Mouse (Mus musculus): ENCODE data around the gene Rnh1. TPM values are rescaled to one million over a fixed set of nuclear protein-coding genes. Genes with fewer than 3 reads are reported as not detected.

The Rnh1 gene
- polyA plus RNA-seq, 1 experiment from 2014 or later, result 61.0 TPM

- WGBS, result 88% methylated on average over 8 of the region's 8 CpGs
- Histone ChIP-seq H3K4me3 (no peak overlapping the region), H3K36me3 (peaks cover 6% of the 10 kb centered on the region; the same call in 1 of the 2 replicates), H3K27ac (no peak overlapping the region), H3K9me3 (replicated peaks) (no peaks in the 10 kb centered on the region), H3K9ac (no peak overlapping the region), H3K4me2 (replicated peaks) (no peak overlapping the region), H3K4me1 (peaks cover 25% of the 10 kb centered on the region), H3K27me3 (no peaks in the 10 kb centered on the region)
- ATAC-seq (ENCODE audit: low FRiP score), result no peak
Measured at GRCm38 (mm10) chr7:141196619-141197282, 24.1 kb upstream of the Rnh1 start.

GRCm38 (mm10) chr7:141195754-141196153 is 23.1 kb upstream of the Rnh1 start:
- Histone ChIP-seq H3K4me1 (peaks cover 27% of the 10 kb centered on the region), H3K27ac (no peak overlapping the region), H3K36me3 (peaks cover 16% of the 10 kb centered on the region), H3K4me2 (replicated peaks) (no peak overlapping the region), H3K9ac (no peak overlapping the region), H3K4me3 (no peak overlapping the region), H3K9me3 (replicated peaks) (no peaks in the 10 kb centered on the region), H3K27me3 (no peaks in the 10 kb centered on the region)
- ATAC-seq (ENCODE audit: low FRiP score), result no peak
- WGBS, result 90% methylated on average over 2 of the region's 2 CpGs

- Histone ChIP-seq H3K4me1 (peaks cover 27% of the 10 kb centered on the region), H3K9me3 (replicated peaks) (no peaks in the 10 kb centered on the region), H3K9ac (peak overlapping the region; percentile 58), H3K4me2 (replicated peaks) (peak overlapping the region; percentile 94), H3K27ac (peak overlapping the region; percentile 79), H3K4me3 (peak overlapping the region; percentile 97), H3K27me3 (no peaks in the 10 kb centered on the region), H3K36me3 (peaks cover 25% of the 10 kb centered on the region)
- peak; percentile 41 for ATAC-seq (ENCODE audit: low FRiP score)
- under 1% methylated on average over 28 of the region's 28 CpGs for WGBS
Measured at GRCm38 (mm10) chr7:141194830-141195229, 22.2 kb upstream of the Rnh1 start.

- Histone ChIP-seq H3K4me3 (peak overlapping the region; percentile 97), H3K9ac (peak overlapping the region; percentile 57), H3K36me3 (peaks cover 29% of the 10 kb centered on the region), H3K9me3 (replicated peaks) (no peaks in the 10 kb centered on the region), H3K4me2 (replicated peaks) (peak overlapping the region; percentile 94), H3K27me3 (no peaks in the 10 kb centered on the region), H3K27ac (peak overlapping the region; percentile 79), H3K4me1 (peaks cover 27% of the 10 kb centered on the region)
- ATAC-seq (ENCODE audit: low FRiP score), result no peak
- WGBS, result under 1% methylated on average over 23 of the region's 23 CpGs
Measured at GRCm38 (mm10) chr7:141194409-141194808, 21.8 kb upstream of the Rnh1 start.

GRCm38 (mm10) chr7:141193948-141194347 is 21.3 kb upstream of the Rnh1 start, which contains the start of the genes Hras and Lrrc56:
Hras (minus strand) TSS chr7:141194005.
Lrrc56 (plus strand) TSS chr7:141194157.
- H3K27ac ChIP-seq, result peak within 1 kb of the TSS; percentile 85
- ATAC-seq (ENCODE audit: low FRiP score), result peak; percentile 93
- peaks cover 27% of the 10 kb centered on the region for H3K4me1 ChIP-seq
- no peaks in the 10 kb centered on the region for H3K27me3 ChIP-seq
- peaks cover 34% of the 10 kb centered on the region for H3K36me3 ChIP-seq
- H3K4me2 ChIP-seq (replicated peaks), result peak within 1 kb of the TSS; percentile 94
- peak within 1 kb of the TSS; percentile 93 for H3K9ac ChIP-seq
- no peaks in the 10 kb centered on the region for H3K9me3 ChIP-seq (replicated peaks)
- WGBS, result 1% methylated on average over 34 of the region's 39 CpGs
- H3K4me3 ChIP-seq, result peak within 1 kb of the TSS; percentile 97

- 1% methylated on average over 41 of the region's 43 CpGs for WGBS
- peaks cover 27% of the 10 kb centered on the region for H3K4me1 ChIP-seq
- H3K27ac ChIP-seq, result peak overlapping the region; percentile 85
Measured at GRCm38 (mm10) chr7:141193348-141193856, 20.7 kb upstream of the Rnh1 start.

GRCm38 (mm10) chr7:141192776-141193347 is 20.2 kb upstream of the Rnh1 start:
- Histone ChIP-seq H3K36me3 (peaks cover 34% of the 10 kb centered on the region), H3K4me1 (peaks cover 27% of the 10 kb centered on the region), H3K4me3 (peak overlapping the region; percentile 97), H3K9me3 (replicated peaks) (no peaks in the 10 kb centered on the region), H3K27ac (peak overlapping the region; percentile 85; the same call in 1 of the 2 replicates), H3K9ac (peak overlapping the region; percentile 93), H3K4me2 (replicated peaks) (peak overlapping the region; percentile 94), H3K27me3 (no peaks in the 10 kb centered on the region)
- WGBS, result 31% methylated on average over 12 of the region's 12 CpGs
- ATAC-seq (ENCODE audit: low FRiP score), result no peak; the same call in 1 of the 2 replicates

More at GRCm38 (mm10) chr7:141193348-141193856, 20.7 kb upstream of the Rnh1 start:
- peak overlapping the region; percentile 94 for H3K4me2 ChIP-seq (replicated peaks)
- peak overlapping the region; percentile 93 for H3K9ac ChIP-seq
- H3K36me3 ChIP-seq, result peaks cover 34% of the 10 kb centered on the region
- H3K9me3 ChIP-seq (replicated peaks), result no peaks in the 10 kb centered on the region
- peak; percentile 15 for ATAC-seq (ENCODE audit: low FRiP score)
- peak overlapping the region; percentile 97 for H3K4me3 ChIP-seq
- no peaks in the 10 kb centered on the region for H3K27me3 ChIP-seq

- Histone ChIP-seq H3K9ac (peak overlapping the region; percentile 93), H3K27me3 (no peaks in the 10 kb centered on the region), H3K4me1 (peaks cover 27% of the 10 kb centered on the region), H3K36me3 (peaks cover 34% of the 10 kb centered on the region), H3K9me3 (replicated peaks) (no peaks in the 10 kb centered on the region), H3K4me2 (replicated peaks) (peak overlapping the region; percentile 94), H3K27ac (no peak overlapping the region), H3K4me3 (peak overlapping the region; percentile 97; the same call in 1 of the 2 replicates)
- WGBS, result 93% methylated on average over 24 of the region's 24 CpGs
- ATAC-seq (ENCODE audit: low FRiP score), result no peak
Measured at GRCm38 (mm10) chr7:141191796-141192685, 19.4 kb upstream of the Rnh1 start.

- no peak overlapping the region for H3K27ac ChIP-seq
- H3K4me1 ChIP-seq, result peaks cover 27% of the 10 kb centered on the region
- no peak overlapping the region for H3K4me2 ChIP-seq (replicated peaks)
- ATAC-seq (ENCODE audit: low FRiP score), result no peak
- H3K36me3 ChIP-seq, result peaks cover 34% of the 10 kb centered on the region
- 91% methylated on average over 14 of the region's 14 CpGs for WGBS
- H3K27me3 ChIP-seq, result no peaks in the 10 kb centered on the region
- peak overlapping the region; percentile 13; the same call in 1 of the 2 replicates for H3K9ac ChIP-seq
- no peaks in the 10 kb centered on the region for H3K9me3 ChIP-seq (replicated peaks)
- H3K4me3 ChIP-seq, result no peak overlapping the region
Measured at GRCm38 (mm10) chr7:141191036-141191435, 18.4 kb upstream of the Rnh1 start.

GRCm38 (mm10) chr7:141190220-141190619 is 17.6 kb upstream of the Rnh1 start:
- Histone ChIP-seq H3K4me3 (no peak overlapping the region), H3K27me3 (no peaks in the 10 kb centered on the region), H3K4me2 (replicated peaks) (no peak overlapping the region), H3K36me3 (peaks cover 34% of the 10 kb centered on the region), H3K9ac (no peak overlapping the region), H3K27ac (no peak overlapping the region), H3K9me3 (replicated peaks) (no peaks in the 10 kb centered on the region), H3K4me1 (peaks cover 20% of the 10 kb centered on the region)
- WGBS, result 95% methylated on average over 3 of the region's 3 CpGs
- no peak for ATAC-seq (ENCODE audit: low FRiP score)

GRCm38 (mm10) chr7:141188733-141189132 is 16.1 kb upstream of the Rnh1 start:
- 86% methylated on average over 3 of the region's 3 CpGs for WGBS
- H3K9me3 ChIP-seq (replicated peaks), result no peaks in the 10 kb centered on the region

GRCm38 (mm10) chr7:141188194-141188593 is 15.5 kb upstream of the Rnh1 start:
- no peaks in the 10 kb centered on the region for H3K27me3 ChIP-seq
- no peak overlapping the region for H3K4me2 ChIP-seq (replicated peaks)
- H3K27ac ChIP-seq, result no peak overlapping the region
- 93% methylated on average over 3 of the region's 3 CpGs for WGBS
- ATAC-seq (ENCODE audit: low FRiP score), result no peak
- no peak overlapping the region for H3K4me3 ChIP-seq
- no peaks in the 10 kb centered on the region for H3K9me3 ChIP-seq (replicated peaks)
- H3K4me1 ChIP-seq, result peaks cover 16% of the 10 kb centered on the region
- no peak overlapping the region for H3K9ac ChIP-seq
- peaks cover 34% of the 10 kb centered on the region for H3K36me3 ChIP-seq

More at GRCm38 (mm10) chr7:141188733-141189132, 16.1 kb upstream of the Rnh1 start:
- no peaks in the 10 kb centered on the region for H3K27me3 ChIP-seq
- ATAC-seq (ENCODE audit: low FRiP score), result no peak
- H3K36me3 ChIP-seq, result peaks cover 34% of the 10 kb centered on the region
- no peak overlapping the region for H3K27ac ChIP-seq
- H3K9ac ChIP-seq, result no peak overlapping the region
- peaks cover 17% of the 10 kb centered on the region for H3K4me1 ChIP-seq
- no peak overlapping the region for H3K4me3 ChIP-seq
- H3K4me2 ChIP-seq (replicated peaks), result no peak overlapping the region

All from hindbrain, embryonic 12.5 days (tissue).